Mouse (Mus musculus) embryonic facial prominence, embryonic 15.5 days (tissue): ENCODE measurements around the gene Elovl1. TPM values are rescaled to one million over a fixed set of nuclear protein-coding genes. Genes with fewer than 3 reads are reported as not detected.

Experiments used
- ATAC-seq: fragments of 200-750 bp; cut with Nextera tagmentation; 2 replicates; pipeline ENCODE4 v1.8.0; 2017; ENCODE audit warnings: low read depth, moderate TSS enrichment; ENCODE audit not compliant: insufficient number of reproducible peaks, low FRiP score, low TSS enrichment
- H3K27ac ChIP-seq: fragments of 300-500 bp; sonication (generic); replicated peaks from 2 replicates; pipeline ENCODE4 v1.5.1; 2015; ENCODE audit warnings: mild to moderate bottlenecking, inconsistent platforms
- H3K27me3 ChIP-seq: fragments of 300-500 bp; sonication (generic); 2 replicates; pipeline ENCODE4 v1.6.1; 2015; ENCODE audit warnings: inconsistent platforms
- H3K36me3 ChIP-seq: fragments of 300-500 bp; sonication (generic); 2 replicates; pipeline ENCODE4 v1.6.1; 2015; ENCODE audit warnings: mild to moderate bottlenecking, inconsistent platforms
- H3K4me1 ChIP-seq: fragments of 300-500 bp; sonication (generic); 2 replicates; pipeline ENCODE4 v1.6.1; 2015; ENCODE audit warnings: inconsistent platforms
- H3K4me2 ChIP-seq: fragments of 300-500 bp; sonication (generic); replicated peaks from 2 replicates; pipeline ENCODE4 v1.6.1; 2015; ENCODE audit warnings: mild to moderate bottlenecking, inconsistent platforms
- H3K4me3 ChIP-seq: fragments of 300-500 bp; sonication (generic); replicated peaks from 2 replicates; pipeline ENCODE4 v1.5.1; 2015; ENCODE audit warnings: mild to moderate bottlenecking, inconsistent platforms
- H3K9ac ChIP-seq: fragments of 300-500 bp; sonication (generic); 2 replicates; pipeline ENCODE4 v1.6.1; 2015; ENCODE audit warnings: inconsistent platforms
- H3K9me3 ChIP-seq: fragments of 300-500 bp; sonication (generic); replicated peaks from 2 replicates; pipeline ENCODE4 v1.6.1; 2016; ENCODE audit warnings: inconsistent platforms
- WGBS: fragments of 180-500 bp; shearing (Covaris S2); methylation state at CpG from one replicate; pipeline ENCODE4 v1.1.7; 2015; 5-methylcytosine and 5-hydroxymethylcytosine counted together
- polyA plus RNA-seq: library from polyadenylated mRNA; unstranded; fragments of >200 nt; fragmentation: Nextera tagmentation; extraction: Ambion mirVana; gene quantifications from 2 replicates; pipeline ENCODE4 v1.2.1, GENCODE M21; 2015

Gene Elovl1
- polyA plus RNA-seq, 1 experiment from 2014 or later, result 179 TPM

GRCm38 (mm10) chr4:118409142-118409900 is 18.6 kb upstream of the Elovl1 start, which contains the start of the genes Szt2 and Med8:
Gene Szt2 (minus strand): TSS chr4:118409273.
Gene Med8 (plus strand): TSS chr4:118409337.
- WGBS, result under 1% methylated on average over 53 of the region's 53 CpGs
- H3K4me3 ChIP-seq, result peak within 1 kb of the TSS; percentile 78
- peak within 1 kb of the TSS; percentile 71 for H3K27ac ChIP-seq
- H3K4me2 ChIP-seq, result peak within 1 kb of the TSS; percentile 70
- peak within 1 kb of the TSS; percentile 76 for H3K9ac ChIP-seq
- peaks cover 43% of the 10 kb centered on the region for H3K36me3 ChIP-seq
- ATAC-seq, result peak; percentile 86
- H3K4me1 ChIP-seq, result peaks cover 19% of the 10 kb centered on the region
- no peaks in the 10 kb centered on the region for H3K9me3 ChIP-seq
- no peaks in the 10 kb centered on the region for H3K27me3 ChIP-seq

GRCm38 (mm10) chr4:118410871-118411270 is 17.0 kb upstream of the Elovl1 start:
- no peaks in the 10 kb centered on the region for H3K27me3 ChIP-seq
- H3K4me2 ChIP-seq, result no peak overlapping the region
- ATAC-seq, result no peak
- H3K4me1 ChIP-seq, result peaks cover 19% of the 10 kb centered on the region
- no peak overlapping the region for H3K4me3 ChIP-seq
- no peak overlapping the region for H3K27ac ChIP-seq
- peaks cover 52% of the 10 kb centered on the region for H3K36me3 ChIP-seq
- H3K9me3 ChIP-seq, result no peaks in the 10 kb centered on the region
- H3K9ac ChIP-seq, result no peak overlapping the region
- 88% methylated on average over 5 of the region's 5 CpGs for WGBS

GRCm38 (mm10) chr4:118413553-118413952 is 14.3 kb upstream of the Elovl1 start:
- Histone ChIP-seq H3K27me3 (no peaks in the 10 kb centered on the region), H3K36me3 (peaks cover 77% of the 10 kb centered on the region), H3K4me3 (no peak overlapping the region), H3K9me3 (no peaks in the 10 kb centered on the region), H3K4me1 (peaks cover 9% of the 10 kb centered on the region), H3K4me2 (no peak overlapping the region), H3K27ac (no peak overlapping the region), H3K9ac (no peak overlapping the region)
- no peak for ATAC-seq
- WGBS, result 93% methylated on average over 5 of the region's 5 CpGs

- no peak for ATAC-seq
- H3K4me2 ChIP-seq, result no peak overlapping the region
- 85% methylated on average over 2 of the region's 2 CpGs for WGBS
- no peak overlapping the region for H3K27ac ChIP-seq
- no peak overlapping the region for H3K9ac ChIP-seq
- H3K36me3 ChIP-seq, result peaks cover 91% of the 10 kb centered on the region
- H3K9me3 ChIP-seq, result no peaks in the 10 kb centered on the region
- H3K27me3 ChIP-seq, result no peaks in the 10 kb centered on the region
- H3K4me3 ChIP-seq, result no peak overlapping the region
- H3K4me1 ChIP-seq, result no peaks in the 10 kb centered on the region
These were observed 12.1 kb upstream of the Elovl1 start for GRCm38 (mm10) chr4:118415779-118416178.

- WGBS, result 83% methylated on average over 5 of the region's 5 CpGs
- no peaks in the 10 kb centered on the region for H3K9me3 ChIP-seq
- ATAC-seq, result no peak
- peaks cover 91% of the 10 kb centered on the region for H3K36me3 ChIP-seq
- no peaks in the 10 kb centered on the region for H3K4me1 ChIP-seq
- H3K27ac ChIP-seq, result no peak overlapping the region
- H3K27me3 ChIP-seq, result no peaks in the 10 kb centered on the region
- no peak overlapping the region for H3K4me2 ChIP-seq
- H3K4me3 ChIP-seq, result no peak overlapping the region
- no peak overlapping the region for H3K9ac ChIP-seq
These were observed 11.6 kb upstream of the Elovl1 start for GRCm38 (mm10) chr4:118416329-118416728.

GRCm38 (mm10) chr4:118417112-118417797 is 10.6 kb upstream of the Elovl1 start:
- Histone ChIP-seq H3K9ac (no peak overlapping the region), H3K4me3 (no peak overlapping the region), H3K27ac (no peak overlapping the region), H3K4me1 (no peaks in the 10 kb centered on the region), H3K27me3 (no peaks in the 10 kb centered on the region), H3K9me3 (no peaks in the 10 kb centered on the region), H3K4me2 (no peak overlapping the region), H3K36me3 (peaks cover 87% of the 10 kb centered on the region)
- peak; percentile 44; the same call in 1 of the 2 replicates for ATAC-seq
- 70% methylated on average over 13 of the region's 13 CpGs for WGBS

- Histone ChIP-seq H3K9ac (no peak overlapping the region), H3K9me3 (no peaks in the 10 kb centered on the region)
These were observed 6.5 kb upstream of the Elovl1 start for GRCm38 (mm10) chr4:118421384-118421783.

GRCm38 (mm10) chr4:118424541-118425160 is 3.2 kb upstream of the Elovl1 start:
- no peaks in the 10 kb centered on the region for H3K9me3 ChIP-seq
- WGBS, result 78% methylated on average over 4 of the region's 4 CpGs
- no peak for ATAC-seq

More at GRCm38 (mm10) chr4:118421384-118421783, 6.5 kb upstream of the Elovl1 start:
- Histone ChIP-seq H3K4me3 (no peak overlapping the region), H3K36me3 (peaks cover 50% of the 10 kb centered on the region), H3K4me2 (no peak overlapping the region), H3K27me3 (no peaks in the 10 kb centered on the region), H3K4me1 (no peaks in the 10 kb centered on the region), H3K27ac (no peak overlapping the region)
- WGBS, result 81% methylated on average over 3 of the region's 3 CpGs
- no peak for ATAC-seq

GRCm38 (mm10) chr4:118425374-118425773 is 2.5 kb upstream of the Elovl1 start:
- no peak for ATAC-seq
- H3K9ac ChIP-seq, result no peak overlapping the region
- WGBS, result 90% methylated on average over 1 of the region's 1 CpGs

More at GRCm38 (mm10) chr4:118424541-118425160, 3.2 kb upstream of the Elovl1 start:
- Histone ChIP-seq H3K9ac (no peak overlapping the region), H3K27me3 (no peaks in the 10 kb centered on the region), H3K4me1 (peaks cover 24% of the 10 kb centered on the region), H3K36me3 (peaks cover 24% of the 10 kb centered on the region), H3K27ac (no peak overlapping the region), H3K4me3 (no peak overlapping the region), H3K4me2 (no peak overlapping the region)

GRCm38 (mm10) chr4:118427415-118427767 is 502 bp upstream of the Elovl1 start:
- Histone ChIP-seq H3K4me2 (peak overlapping the region; percentile 82), H3K4me3 (peak overlapping the region; percentile 66), H3K27me3 (no peaks in the 10 kb centered on the region), H3K9ac (peak overlapping the region; percentile 63), H3K36me3 (peaks cover 25% of the 10 kb centered on the region), H3K4me1 (peaks cover 29% of the 10 kb centered on the region), H3K27ac (peak overlapping the region; percentile 90), H3K9me3 (no peaks in the 10 kb centered on the region)
- under 1% methylated on average over 5 of the region's 5 CpGs for WGBS
- peak; percentile 11; the same call in 1 of the 2 replicates for ATAC-seq

More at GRCm38 (mm10) chr4:118425374-118425773, 2.5 kb upstream of the Elovl1 start:
- H3K9me3 ChIP-seq, result no peaks in the 10 kb centered on the region
- no peaks in the 10 kb centered on the region for H3K27me3 ChIP-seq
- no peak overlapping the region for H3K4me3 ChIP-seq
- peaks cover 29% of the 10 kb centered on the region for H3K4me1 ChIP-seq
- H3K4me2 ChIP-seq, result no peak overlapping the region
- no peak overlapping the region for H3K27ac ChIP-seq
- H3K36me3 ChIP-seq, result peaks cover 20% of the 10 kb centered on the region
